Mouse (Mus musculus) limb, embryonic 13.5 days (tissue): ENCODE measurements at regions not wholly inside any gene's neighbourhood (a gene's known extent, or its start where the extent isn't known, plus 50 kb on each side); places are given as distances from the start of the nearest gene placed in this dataset.

Experiments
- ATAC-seq: fragments of 200-750 bp; cut with Nextera tagmentation; 2 replicates; pipeline ENCODE4 v1.8.0; 2017; ENCODE audit warnings: low read depth, moderate number of reproducible peaks, moderate TSS enrichment; ENCODE audit not compliant: low FRiP score
- H3K27ac ChIP-seq: fragments of 300-500 bp; sonication (generic); 2 replicates; pipeline ENCODE4 v1.5.1; 2015; ENCODE audit warnings: inconsistent platforms, mild to moderate bottlenecking, moderate library complexity
- H3K27me3 ChIP-seq: fragments of 300-500 bp; sonication (generic); 2 replicates; pipeline ENCODE4 v1.6.1; 2015; ENCODE audit warnings: mild to moderate bottlenecking, inconsistent platforms
- H3K36me3 ChIP-seq: fragments of 300-500 bp; sonication (generic); 2 replicates; pipeline ENCODE4 v1.6.1; 2015; ENCODE audit warnings: inconsistent platforms, mild to moderate bottlenecking, moderate library complexity
- H3K4me1 ChIP-seq: fragments of 300-500 bp; sonication (generic); 2 replicates; pipeline ENCODE4 v1.6.1; 2015; ENCODE audit warnings: inconsistent platforms
- H3K4me2 ChIP-seq: fragments of 300-500 bp; sonication (generic); replicated peaks from 2 replicates; pipeline ENCODE4 v1.6.1; 2015; ENCODE audit warnings: inconsistent platforms, mild to moderate bottlenecking, moderate library complexity
- H3K4me3 ChIP-seq: fragments of 300-500 bp; sonication (generic); 2 replicates; pipeline ENCODE4 v1.5.1; 2015; ENCODE audit warnings: moderate library complexity, mild to moderate bottlenecking, inconsistent platforms
- H3K9ac ChIP-seq: fragments of 300-500 bp; sonication (generic); 2 replicates; pipeline ENCODE4 v1.6.1; 2015; ENCODE audit warnings: mild to moderate bottlenecking, inconsistent platforms
- H3K9me3 ChIP-seq: fragments of 300-500 bp; sonication (generic); 2 replicates; pipeline ENCODE4 v1.6.1; 2016; ENCODE audit warnings: inconsistent platforms
- WGBS: fragments of 180-500 bp; shearing (Covaris S2); methylation state at CpG from one replicate; pipeline ENCODE4 v1.1.7; 2015; 5-methylcytosine and 5-hydroxymethylcytosine counted together

DNA sequence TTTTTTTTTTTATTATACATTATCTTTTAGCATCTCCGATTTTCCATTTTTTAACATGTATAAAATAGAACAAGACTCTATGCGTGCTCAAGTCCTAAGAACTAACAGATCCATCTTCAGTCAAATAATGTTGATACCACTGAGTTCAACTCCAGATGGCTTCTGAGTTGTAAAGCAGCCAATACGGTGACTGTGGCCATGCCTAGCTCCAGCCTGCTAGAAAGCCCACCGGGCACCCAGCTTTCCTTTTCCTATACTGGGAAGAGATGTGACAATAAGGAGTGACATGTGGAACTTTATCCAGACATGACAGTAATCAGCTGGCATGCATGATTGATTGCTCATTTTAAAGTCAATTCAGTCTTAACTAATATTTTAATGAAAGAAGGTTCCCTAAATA lies 236.7 kb upstream of the Crim1 start:
- Histone ChIP-seq H3K4me2 (no peak overlapping the region), H3K9me3 (no peaks in the 10 kb centered on the region), H3K36me3 (no peaks in the 10 kb centered on the region), H3K4me1 (no peaks in the 10 kb centered on the region), H3K27ac (no peak overlapping the region), H3K9ac (no peak overlapping the region), H3K27me3 (no peaks in the 10 kb centered on the region), H3K4me3 (no peak overlapping the region)
- ATAC-seq: no peak
- WGBS: 84% methylated on average over 4 of the region's 4 CpGs

DNA sequence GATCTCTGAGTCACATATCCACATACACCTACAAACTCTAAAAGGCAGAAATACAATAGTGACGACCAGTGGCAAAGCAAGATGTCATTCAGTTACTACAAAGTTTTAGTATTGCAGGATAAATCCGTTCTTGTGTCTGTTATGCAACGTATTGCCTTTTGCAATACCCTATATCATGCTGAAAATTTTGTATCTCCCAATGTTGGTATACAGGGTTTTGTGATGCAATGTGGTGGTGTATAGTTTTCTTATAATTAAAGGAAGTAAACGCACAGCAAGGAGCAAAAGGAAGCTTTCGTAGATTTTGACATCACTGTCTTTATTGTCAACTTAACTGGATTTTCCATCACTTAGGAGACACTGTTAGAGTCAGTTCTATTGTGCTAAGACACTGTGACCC lies 231.5 kb upstream of the Crim1 start:
- no peak for ATAC-seq
- 86% methylated on average over 5 of the region's 5 CpGs for WGBS
- H3K27ac ChIP-seq: no peak overlapping the region
- no peak overlapping the region for H3K4me2 ChIP-seq
- no peaks in the 10 kb centered on the region for H3K4me1 ChIP-seq
- no peaks in the 10 kb centered on the region for H3K9me3 ChIP-seq
- no peaks in the 10 kb centered on the region for H3K27me3 ChIP-seq
- no peak overlapping the region for H3K9ac ChIP-seq
- H3K36me3 ChIP-seq: no peaks in the 10 kb centered on the region
- H3K4me3 ChIP-seq: no peak overlapping the region

DNA sequence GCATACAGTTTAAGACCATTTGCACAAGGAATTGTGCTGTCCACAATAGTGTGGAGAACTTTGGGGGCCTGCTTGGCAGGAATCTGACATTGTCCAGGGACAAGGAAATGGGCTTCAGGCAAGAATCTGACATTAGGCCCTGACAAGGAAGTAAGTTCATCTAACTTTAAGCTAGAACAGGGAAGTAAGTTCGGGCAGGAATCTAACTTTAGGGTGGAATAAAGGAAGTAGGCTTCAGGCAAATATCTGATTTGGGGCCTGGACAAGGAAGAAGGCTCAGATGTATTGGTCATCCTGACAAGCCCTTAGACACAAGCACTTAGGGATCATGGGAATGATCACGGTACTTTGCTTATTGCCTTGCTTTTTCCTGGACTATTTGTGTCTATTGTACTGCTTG lies 230.9 kb upstream of the Crim1 start:
- no peaks in the 10 kb centered on the region for H3K36me3 ChIP-seq
- 80% methylated on average over 2 of the region's 2 CpGs for WGBS
- H3K27me3 ChIP-seq: no peaks in the 10 kb centered on the region
- H3K9ac ChIP-seq: no peak overlapping the region
- H3K4me1 ChIP-seq: no peaks in the 10 kb centered on the region
- no peaks in the 10 kb centered on the region for H3K9me3 ChIP-seq
- no peak overlapping the region for H3K4me3 ChIP-seq
- no peak for ATAC-seq
- no peak overlapping the region for H3K4me2 ChIP-seq
- H3K27ac ChIP-seq: no peak overlapping the region
